Mouse (Mus musculus): Measurements from ENCODE around the gene Tpp2. TPM values are rescaled to one million over a fixed set of nuclear protein-coding genes. Genes with fewer than 3 reads are reported as not detected.

Gene Tpp2
- polyA plus RNA-seq, 1 experiment, result 116 TPM

DNA sequence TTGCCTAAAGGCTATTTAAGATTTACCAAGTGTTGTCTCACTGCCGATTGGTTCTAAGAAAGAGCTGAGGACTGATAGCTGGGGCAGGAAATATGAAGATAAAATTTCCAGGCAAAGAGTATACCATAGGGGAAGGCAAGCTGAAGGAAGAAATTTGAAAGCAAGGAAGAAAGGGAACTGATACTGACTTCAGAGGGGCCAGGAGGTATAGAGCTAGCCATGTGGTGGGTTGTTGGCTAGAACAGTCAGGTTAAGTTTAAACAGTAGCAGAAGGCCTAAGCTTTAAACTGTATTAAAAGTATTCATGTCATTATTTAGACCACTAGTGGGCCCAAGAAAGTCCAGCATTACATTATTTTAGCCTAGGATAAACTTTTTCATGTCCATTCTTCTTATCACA is 31.0 kb upstream of the Tpp2 start:
- Histone ChIP-seq H3K4me3 (ENCODE audit: low read depth, low read length) (no peak overlapping the region), H3K9me3 (replicated peaks; ENCODE audit: control insufficient read depth, insufficient read depth, low read length, poor library complexity, severe bottlenecking) (no peaks in the 10 kb centered on the region), H3K9ac (ENCODE audit: low read depth, poor library complexity, severe bottlenecking) (no peak overlapping the region), H3K4me1 (ENCODE audit: control insufficient read depth, insufficient read depth, low read length) (no peaks in the 10 kb centered on the region), H3K27ac (ENCODE audit: insufficient read depth, low read length) (no peak overlapping the region), H3K27me3 (ENCODE audit: control insufficient read depth, insufficient read depth, low read length, poor library complexity, severe bottlenecking) (no peaks in the 10 kb centered on the region), H3K36me3 (ENCODE audit: control insufficient read depth, insufficient read depth, low read length, poor library complexity, severe bottlenecking) (no peaks in the 10 kb centered on the region)
- TF ChIP-seq POLR2A (IDR thresholded peaks at IDR 0.05; ENCODE audit: insufficient read depth, low read length) (no peak), EP300 (IDR thresholded peaks at IDR 0.05; ENCODE audit: insufficient read depth, low read depth, low read length) (no peak), CTCF (IDR thresholded peaks at IDR 0.05; ENCODE audit: low read depth, low read length) (no peak)

DNA sequence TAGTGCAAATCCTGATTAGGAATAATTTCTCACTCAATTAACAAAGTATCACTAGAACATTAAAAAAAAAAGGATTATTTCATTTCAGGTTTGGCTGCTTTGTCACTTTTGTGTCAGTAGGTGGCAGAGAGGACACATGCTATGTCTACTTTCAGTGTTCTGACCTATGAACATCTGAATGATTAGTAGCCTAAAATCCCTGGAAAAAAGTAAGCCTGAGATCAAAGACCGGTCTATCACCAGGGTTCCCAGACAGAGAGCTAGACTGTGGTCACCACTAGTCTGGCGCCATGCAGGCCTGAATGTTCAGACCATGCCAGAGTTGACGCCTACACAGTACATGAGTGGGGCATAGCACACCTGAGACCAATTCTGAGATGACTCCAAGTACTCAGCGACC is 30.6 kb upstream of the Tpp2 start:
- no peaks in the 10 kb centered on the region for H3K27me3 ChIP-seq (ENCODE audit: control insufficient read depth, insufficient read depth, low read length, poor library complexity, severe bottlenecking)
- no peak overlapping the region for H3K4me3 ChIP-seq (ENCODE audit: low read depth, low read length)
- H3K4me1 ChIP-seq (ENCODE audit: control insufficient read depth, insufficient read depth, low read length), result no peaks in the 10 kb centered on the region
- H3K27ac ChIP-seq (ENCODE audit: insufficient read depth, low read length), result no peak overlapping the region
- H3K9ac ChIP-seq (ENCODE audit: low read depth, poor library complexity, severe bottlenecking), result no peak overlapping the region
- no peaks in the 10 kb centered on the region for H3K36me3 ChIP-seq (ENCODE audit: control insufficient read depth, insufficient read depth, low read length, poor library complexity, severe bottlenecking)
- TF ChIP-seq POLR2A (IDR thresholded peaks at IDR 0.05; ENCODE audit: insufficient read depth, low read length), result no peak
- no peak for TF ChIP-seq EP300 (IDR thresholded peaks at IDR 0.05; ENCODE audit: insufficient read depth, low read depth, low read length)
- peak; percentile 0 for TF ChIP-seq CTCF (IDR thresholded peaks at IDR 0.05; ENCODE audit: low read depth, low read length)
- no peaks in the 10 kb centered on the region for H3K9me3 ChIP-seq (replicated peaks; ENCODE audit: control insufficient read depth, insufficient read depth, low read length, poor library complexity, severe bottlenecking)

DNA sequence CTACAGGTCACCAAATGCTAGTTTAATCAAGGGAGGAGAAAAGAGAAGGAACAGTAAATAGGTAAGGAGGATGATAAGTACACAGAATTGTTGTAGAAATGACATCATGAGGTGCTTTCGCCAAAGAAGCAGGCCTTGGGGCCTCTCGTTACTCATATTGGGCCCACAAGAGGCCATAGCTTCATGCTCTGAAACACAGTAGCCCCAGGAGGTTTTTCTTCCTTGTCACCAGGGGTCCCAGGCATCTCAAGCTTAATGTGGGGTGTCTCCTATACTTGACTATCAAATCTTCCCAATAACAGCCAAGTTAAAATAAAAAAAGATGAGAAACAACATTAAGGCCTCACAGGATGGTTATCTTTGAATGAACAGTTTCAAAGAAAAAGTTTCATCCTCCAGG is 18.0 kb upstream of the Tpp2 start:
- Histone ChIP-seq H3K27ac (ENCODE audit: insufficient read depth, low read length) (no peak overlapping the region), H3K36me3 (ENCODE audit: control insufficient read depth, insufficient read depth, low read length, poor library complexity, severe bottlenecking) (no peaks in the 10 kb centered on the region), H3K9me3 (replicated peaks; ENCODE audit: control insufficient read depth, insufficient read depth, low read length, poor library complexity, severe bottlenecking) (no peaks in the 10 kb centered on the region), H3K4me1 (ENCODE audit: control insufficient read depth, insufficient read depth, low read length) (no peaks in the 10 kb centered on the region), H3K4me3 (ENCODE audit: low read depth, low read length) (no peak overlapping the region), H3K9ac (ENCODE audit: low read depth, poor library complexity, severe bottlenecking) (no peak overlapping the region), H3K27me3 (ENCODE audit: control insufficient read depth, insufficient read depth, low read length, poor library complexity, severe bottlenecking) (no peaks in the 10 kb centered on the region)
- TF ChIP-seq EP300 (IDR thresholded peaks at IDR 0.05; ENCODE audit: insufficient read depth, low read depth, low read length) (no peak), CTCF (IDR thresholded peaks at IDR 0.05; ENCODE audit: low read depth, low read length) (no peak), POLR2A (IDR thresholded peaks at IDR 0.05; ENCODE audit: insufficient read depth, low read length) (no peak)

DNA sequence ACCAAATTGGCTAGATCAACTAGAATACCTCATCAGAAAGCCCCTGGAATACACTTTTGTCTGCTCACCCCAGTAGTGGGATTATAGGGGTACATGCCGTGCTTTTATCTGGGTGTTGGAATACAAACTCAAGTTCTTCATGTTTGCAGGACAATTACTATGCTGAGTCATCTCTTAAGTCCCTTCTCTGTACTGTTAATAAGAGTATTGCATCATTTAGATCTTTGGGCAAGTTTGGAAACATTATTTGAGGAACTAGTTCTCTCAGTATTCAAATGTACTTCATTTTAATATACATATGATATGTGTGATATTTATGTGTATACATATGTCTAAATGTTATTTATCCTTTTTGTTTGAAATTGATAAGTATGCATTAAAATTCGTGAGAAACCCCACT is 16.6 kb upstream of the Tpp2 start:
- H3K4me1 ChIP-seq (ENCODE audit: control insufficient read depth, insufficient read depth, low read length), result no peaks in the 10 kb centered on the region
- no peak overlapping the region for H3K27ac ChIP-seq (ENCODE audit: insufficient read depth, low read length)
- no peaks in the 10 kb centered on the region for H3K36me3 ChIP-seq (ENCODE audit: control insufficient read depth, insufficient read depth, low read length, poor library complexity, severe bottlenecking)
- no peak for TF ChIP-seq EP300 (IDR thresholded peaks at IDR 0.05; ENCODE audit: insufficient read depth, low read depth, low read length)
- TF ChIP-seq CTCF (IDR thresholded peaks at IDR 0.05; ENCODE audit: low read depth, low read length), result no peak
- TF ChIP-seq POLR2A (IDR thresholded peaks at IDR 0.05; ENCODE audit: insufficient read depth, low read length), result no peak
- no peaks in the 10 kb centered on the region for H3K27me3 ChIP-seq (ENCODE audit: control insufficient read depth, insufficient read depth, low read length, poor library complexity, severe bottlenecking)
- H3K9me3 ChIP-seq (replicated peaks; ENCODE audit: control insufficient read depth, insufficient read depth, low read length, poor library complexity, severe bottlenecking), result no peaks in the 10 kb centered on the region
- H3K4me3 ChIP-seq (ENCODE audit: low read depth, low read length), result no peak overlapping the region
- H3K9ac ChIP-seq (ENCODE audit: low read depth, poor library complexity, severe bottlenecking), result no peak overlapping the region

DNA sequence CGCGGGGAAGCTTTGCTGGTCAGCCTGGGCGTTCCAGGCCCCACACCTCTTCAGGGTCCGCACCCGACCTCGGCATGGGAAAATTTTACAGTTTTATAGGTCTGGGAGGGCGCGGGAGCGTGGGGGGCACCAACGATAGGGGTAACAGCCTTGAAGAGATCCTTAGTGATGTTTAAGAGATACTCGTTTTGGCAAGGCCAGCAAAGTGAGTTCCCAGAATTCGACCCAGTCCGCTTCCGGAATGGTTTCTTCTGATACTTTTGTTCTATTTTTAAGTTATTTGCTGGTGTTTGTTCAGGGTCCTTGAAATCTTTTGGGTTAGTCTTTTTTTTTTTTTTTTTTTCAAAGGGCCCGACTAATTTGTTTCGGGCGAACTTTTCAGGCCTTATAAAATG is 966 bp downstream of the Tpp2 start:
- peak overlapping the region; percentile 89 for H3K9ac ChIP-seq (ENCODE audit: low read depth, poor library complexity, severe bottlenecking)
- H3K27ac ChIP-seq (ENCODE audit: insufficient read depth, low read length), result no peak overlapping the region
- H3K4me3 ChIP-seq (ENCODE audit: low read depth, low read length), result peak overlapping the region; percentile 80
- no peaks in the 10 kb centered on the region for H3K9me3 ChIP-seq (replicated peaks; ENCODE audit: control insufficient read depth, insufficient read depth, low read length, poor library complexity, severe bottlenecking)
- TF ChIP-seq CTCF (IDR thresholded peaks at IDR 0.05; ENCODE audit: low read depth, low read length), result no peak
- no peak for TF ChIP-seq POLR2A (IDR thresholded peaks at IDR 0.05; ENCODE audit: insufficient read depth, low read length)
- no peak for TF ChIP-seq EP300 (IDR thresholded peaks at IDR 0.05; ENCODE audit: insufficient read depth, low read depth, low read length)
- H3K36me3 ChIP-seq (ENCODE audit: control insufficient read depth, insufficient read depth, low read length, poor library complexity, severe bottlenecking), result no peaks in the 10 kb centered on the region
- no peaks in the 10 kb centered on the region for H3K27me3 ChIP-seq (ENCODE audit: control insufficient read depth, insufficient read depth, low read length, poor library complexity, severe bottlenecking)
- H3K4me1 ChIP-seq (ENCODE audit: control insufficient read depth, insufficient read depth, low read length), result no peaks in the 10 kb centered on the region

DNA sequence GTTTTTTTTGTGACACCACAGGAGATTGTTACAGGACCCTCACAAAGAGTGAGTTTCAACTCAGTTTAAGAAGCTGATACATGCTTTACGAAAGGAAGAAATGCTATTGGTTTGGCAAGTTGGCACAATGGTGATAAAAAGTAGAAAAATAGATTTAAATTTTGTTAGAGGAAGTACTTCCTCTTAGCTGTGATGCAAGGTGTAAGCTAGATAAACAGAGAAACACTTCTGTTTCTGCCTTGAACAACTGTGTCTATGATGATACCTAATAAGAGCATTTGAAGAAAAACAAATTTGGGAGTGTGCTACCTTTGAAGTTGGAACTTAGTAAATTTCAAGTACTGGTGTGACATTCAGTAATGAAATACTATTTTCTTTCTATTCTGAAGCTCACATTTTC is 5.9 kb downstream of the Tpp2 start:
- TF ChIP-seq EP300 (IDR thresholded peaks at IDR 0.05; ENCODE audit: insufficient read depth, low read depth, low read length) (no peak), POLR2A (IDR thresholded peaks at IDR 0.05; ENCODE audit: insufficient read depth, low read length) (no peak), CTCF (IDR thresholded peaks at IDR 0.05; ENCODE audit: low read depth, low read length) (no peak)
- peaks cover 5% of the 10 kb centered on the region; the same call in 1 of the 2 replicates for H3K9me3 ChIP-seq (replicated peaks; ENCODE audit: control insufficient read depth, insufficient read depth, low read length, poor library complexity, severe bottlenecking)
- no peak overlapping the region for H3K4me3 ChIP-seq (ENCODE audit: low read depth, low read length)
- no peak overlapping the region for H3K27ac ChIP-seq (ENCODE audit: insufficient read depth, low read length)
- H3K36me3 ChIP-seq (ENCODE audit: control insufficient read depth, insufficient read depth, low read length, poor library complexity, severe bottlenecking), result peaks cover 3% of the 10 kb centered on the region
- no peaks in the 10 kb centered on the region for H3K27me3 ChIP-seq (ENCODE audit: control insufficient read depth, insufficient read depth, low read length, poor library complexity, severe bottlenecking)
- H3K4me1 ChIP-seq (ENCODE audit: control insufficient read depth, insufficient read depth, low read length), result no peaks in the 10 kb centered on the region
- H3K9ac ChIP-seq (ENCODE audit: low read depth, poor library complexity, severe bottlenecking), result no peak overlapping the region

Data from ES-Bruce4 (cell line).